21 mouse cellular contexts compared by ENCODE assay signal in genomic region chr14:61155687-61156086, GRCm38 (mm10).
"Had no signal": no experiment of that assay in that cellular context is flagged by ENCODE, and none has a peak within 500 bp of the region (broad histone marks: within the 10 kb centered on the region; RNA-seq: fewer than 3 reads in every experiment).

No protein-coding gene starts in this region.

- DNase-seq: forebrain, postnatal 0 days; gastrocnemius, postnatal 10 days; heart, postnatal 36 days; kidney, adult 11 months; kidney, adult 2 months; kidney, adult 9 months; kidney, postnatal 14 days; layer of hippocampus, adult 9-11 months; layer of hippocampus, postnatal 36 days had no signal

- ATAC-seq: intestine, embryonic 16.5 days; liver, embryonic 12.5 days had no signal

- H3K27ac ChIP-seq: heart, embryonic 13.5 days; hindbrain, embryonic 13.5 days; hindbrain, embryonic 15.5 days; hindbrain, postnatal 0 days; kidney, embryonic 15.5 days; kidney, postnatal 0 days; limb, embryonic 13.5 days; limb, embryonic 15.5 days; liver, embryonic 12.5 days; liver, embryonic 14.5 days had no signal

- H3K36me3 ChIP-seq: heart, embryonic 13.5 days; hindbrain, embryonic 13.5 days; hindbrain, embryonic 15.5 days; kidney, embryonic 15.5 days; limb, embryonic 13.5 days; limb, embryonic 15.5 days; liver, embryonic 12.5 days had no signal

- H3K9me3 ChIP-seq: heart, embryonic 13.5 days; hindbrain, embryonic 13.5 days; hindbrain, embryonic 15.5 days; kidney, embryonic 15.5 days; limb, embryonic 13.5 days; limb, embryonic 15.5 days; liver, embryonic 12.5 days had no signal

- H3K4me1 ChIP-seq: hindbrain, embryonic 15.5 days; kidney, embryonic 15.5 days; limb, embryonic 13.5 days; limb, embryonic 15.5 days; liver, embryonic 12.5 days had no signal

- H3K27me3 ChIP-seq: heart, embryonic 13.5 days; hindbrain, embryonic 13.5 days; hindbrain, embryonic 15.5 days; kidney, embryonic 15.5 days; limb, embryonic 13.5 days; limb, embryonic 15.5 days; liver, embryonic 12.5 days had no signal

- H3K4me3 ChIP-seq: heart, embryonic 13.5 days; hindbrain, embryonic 13.5 days; hindbrain, embryonic 15.5 days; kidney, embryonic 15.5 days; limb, embryonic 13.5 days; limb, embryonic 15.5 days; liver, embryonic 12.5 days had no signal

- H3K9ac ChIP-seq: forebrain, postnatal 0 days; heart, embryonic 13.5 days; hindbrain, embryonic 13.5 days; hindbrain, embryonic 15.5 days; kidney, embryonic 15.5 days; limb, embryonic 13.5 days; limb, embryonic 15.5 days; liver, embryonic 12.5 days; liver, embryonic 14.5 days had no signal

- H3K4me2 ChIP-seq: heart, embryonic 11.5 days; heart, embryonic 13.5 days; hindbrain, embryonic 13.5 days; hindbrain, embryonic 15.5 days; kidney, embryonic 15.5 days; limb, embryonic 13.5 days; limb, embryonic 15.5 days; liver, embryonic 12.5 days had no signal
